Mouse (Mus musculus): ENCODE measurements around the gene Rnpepl1. TPM values are rescaled to one million over a fixed set of nuclear protein-coding genes. Genes with fewer than 3 reads are reported as not detected.

Gene Rnpepl1
- 32.9 and 37.1 TPM in 2 replicates for polyA plus RNA-seq (2015; fragmentation: Nextera tagmentation; extraction: Ambion mirVana)

- H3K4me1 ChIP-seq, result peaks cover 59% of the 10 kb centered on the region
- H3K4me2 ChIP-seq, result peak within 1 kb of the TSS; percentile 92
- WGBS, result under 1% methylated on average over 42 of the region's 57 CpGs
- H3K27me3 ChIP-seq (replicated peaks), result no peaks in the 10 kb centered on the region
- no peaks in the 10 kb centered on the region for H3K9me3 ChIP-seq
- H3K27ac ChIP-seq, result peak within 1 kb of the TSS; percentile 94
- H3K9ac ChIP-seq, result peak within 1 kb of the TSS; percentile 88
- H3K36me3 ChIP-seq (replicated peaks), result peaks cover 3% of the 10 kb centered on the region; the same call in 1 of the 2 replicates
- H3K4me3 ChIP-seq, result peak within 1 kb of the TSS; percentile 63
- ATAC-seq (replicated peaks), result peak; percentile 77
Measured at GRCm38 (mm10) chr1:92910239-92910885, at the start of gene Rnpepl1. Gene Rnpepl1 (plus strand): TSS chr1:92910783.

DNA sequence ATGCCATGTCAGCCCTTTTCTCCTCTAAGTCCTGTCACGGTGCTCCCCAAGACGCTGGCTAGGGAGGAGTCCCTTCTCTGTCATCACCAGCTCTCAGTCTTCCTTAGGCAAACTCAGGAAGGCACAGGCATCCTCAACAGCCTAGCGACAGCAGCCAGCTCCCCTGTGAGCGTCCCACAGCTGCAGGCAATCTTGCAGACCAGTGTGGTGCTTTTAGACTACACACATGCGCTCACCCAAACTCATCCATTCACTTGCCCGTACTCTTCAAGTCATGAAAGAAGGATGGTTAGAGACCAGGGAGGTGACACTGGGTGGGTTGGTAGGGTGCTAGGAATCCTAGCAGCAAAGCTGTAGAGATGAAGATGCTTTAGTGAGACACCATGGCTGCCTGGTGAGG, 49.1 kb upstream of the Rnpepl1 start:
- WGBS, result 79% methylated on average over 6 of the region's 6 CpGs
- Histone ChIP-seq H3K4me2 (no peak overlapping the region), H3K4me3 (no peak overlapping the region), H3K4me1 (0 out of 2 replicates have a peak, but pooled peaks cover 7% of the 10 kb centered on the region), H3K27me3 (replicated peaks) (no peaks in the 10 kb centered on the region), H3K36me3 (replicated peaks) (peaks cover 20% of the 10 kb centered on the region), H3K27ac (peak overlapping the region; percentile 26; the same call in 1 of the 2 replicates), H3K9me3 (no peaks in the 10 kb centered on the region), H3K9ac (no peak overlapping the region)
- ATAC-seq (replicated peaks), result peak; percentile 10; the same call in 1 of the 2 replicates

- WGBS, result 88% methylated on average over 4 of the region's 4 CpGs
- H3K4me3 ChIP-seq, result no peak overlapping the region
Measured at GRCm38 (mm10) chr1:92863268-92863667, 47.3 kb upstream of the Rnpepl1 start.

GRCm38 (mm10) chr1:92866170-92866569, 44.4 kb upstream of the Rnpepl1 start:
- Histone ChIP-seq H3K9me3 (no peaks in the 10 kb centered on the region), H3K27ac (no peak overlapping the region), H3K4me2 (no peak overlapping the region), H3K9ac (no peak overlapping the region), H3K4me3 (no peak overlapping the region), H3K27me3 (replicated peaks) (no peaks in the 10 kb centered on the region), H3K4me1 (0 out of 2 replicates have a peak, but pooled peaks cover 7% of the 10 kb centered on the region), H3K36me3 (replicated peaks) (no peaks in the 10 kb centered on the region)
- ATAC-seq (replicated peaks), result no peak
- 60% methylated on average over 2 of the region's 2 CpGs for WGBS

More at GRCm38 (mm10) chr1:92863268-92863667, 47.3 kb upstream of the Rnpepl1 start:
- Histone ChIP-seq H3K9me3 (no peaks in the 10 kb centered on the region), H3K4me1 (0 out of 2 replicates have a peak, but pooled peaks cover 7% of the 10 kb centered on the region), H3K27me3 (replicated peaks) (no peaks in the 10 kb centered on the region), H3K27ac (no peak overlapping the region), H3K9ac (no peak overlapping the region), H3K4me2 (no peak overlapping the region), H3K36me3 (replicated peaks) (peaks cover 7% of the 10 kb centered on the region; the same call in 1 of the 2 replicates)
- ATAC-seq (replicated peaks), result no peak

DNA sequence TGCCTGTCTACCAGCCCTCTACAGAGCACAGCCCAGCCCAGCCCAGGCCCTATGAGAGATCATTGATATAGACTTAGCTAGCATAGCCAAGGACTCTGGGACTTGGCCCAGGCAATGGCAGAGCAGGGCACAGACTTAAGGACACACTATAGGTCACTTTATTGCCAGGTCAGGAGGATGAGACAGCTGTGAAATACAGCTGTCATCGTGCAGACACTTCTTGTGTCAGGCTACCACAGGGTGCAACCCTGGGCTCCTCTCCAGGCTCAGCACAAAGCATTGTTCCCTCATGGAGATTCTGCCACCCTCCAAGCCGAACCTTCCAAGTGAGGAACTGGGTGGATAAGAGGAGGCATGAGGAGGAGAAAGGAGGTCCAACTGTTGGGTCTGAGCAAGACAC, 40.6 kb upstream of the Rnpepl1 start:
- Histone ChIP-seq H3K9me3 (no peaks in the 10 kb centered on the region), H3K27ac (no peak overlapping the region), H3K36me3 (replicated peaks) (no peaks in the 10 kb centered on the region), H3K4me2 (no peak overlapping the region), H3K4me1 (0 out of 2 replicates have a peak, but pooled peaks cover 7% of the 10 kb centered on the region), H3K27me3 (replicated peaks) (no peaks in the 10 kb centered on the region), H3K9ac (no peak overlapping the region), H3K4me3 (no peak overlapping the region)
- WGBS, result 74% methylated on average over 2 of the region's 2 CpGs
- no peak for ATAC-seq (replicated peaks)

- H3K27ac ChIP-seq, result no peak overlapping the region
- no peak for ATAC-seq (replicated peaks)
- H3K27me3 ChIP-seq (replicated peaks), result no peaks in the 10 kb centered on the region
- 86% methylated on average over 7 of the region's 7 CpGs for WGBS
- H3K4me3 ChIP-seq, result no peak overlapping the region
- H3K4me2 ChIP-seq, result no peak overlapping the region
- H3K36me3 ChIP-seq (replicated peaks), result no peaks in the 10 kb centered on the region
- H3K9me3 ChIP-seq, result no peaks in the 10 kb centered on the region
- no peaks in the 10 kb centered on the region for H3K4me1 ChIP-seq
- H3K9ac ChIP-seq, result no peak overlapping the region
Measured at GRCm38 (mm10) chr1:92872666-92873065, 37.9 kb upstream of the Rnpepl1 start.

DNA sequence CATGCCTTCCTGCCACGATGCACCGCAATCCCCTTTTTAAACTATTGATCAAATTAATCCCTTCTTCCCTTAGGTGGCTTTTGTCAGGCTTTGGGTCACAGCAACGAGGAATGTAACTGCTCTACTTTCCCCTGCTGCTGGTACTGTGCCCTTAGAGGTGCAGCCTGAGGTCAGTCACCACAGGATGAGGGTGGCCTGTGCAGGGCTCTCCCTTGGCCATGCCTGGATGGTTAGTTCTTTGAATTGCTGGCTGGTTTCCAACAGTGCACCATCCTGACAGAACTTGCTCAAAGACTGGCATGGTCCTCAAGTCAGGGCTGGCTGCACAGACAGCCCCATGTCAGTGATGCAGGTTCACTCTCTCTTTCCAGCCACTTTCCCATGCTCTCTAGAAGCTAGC, 36.6 kb upstream of the Rnpepl1 start:
- Histone ChIP-seq H3K9ac (no peak overlapping the region), H3K9me3 (no peaks in the 10 kb centered on the region)

DNA sequence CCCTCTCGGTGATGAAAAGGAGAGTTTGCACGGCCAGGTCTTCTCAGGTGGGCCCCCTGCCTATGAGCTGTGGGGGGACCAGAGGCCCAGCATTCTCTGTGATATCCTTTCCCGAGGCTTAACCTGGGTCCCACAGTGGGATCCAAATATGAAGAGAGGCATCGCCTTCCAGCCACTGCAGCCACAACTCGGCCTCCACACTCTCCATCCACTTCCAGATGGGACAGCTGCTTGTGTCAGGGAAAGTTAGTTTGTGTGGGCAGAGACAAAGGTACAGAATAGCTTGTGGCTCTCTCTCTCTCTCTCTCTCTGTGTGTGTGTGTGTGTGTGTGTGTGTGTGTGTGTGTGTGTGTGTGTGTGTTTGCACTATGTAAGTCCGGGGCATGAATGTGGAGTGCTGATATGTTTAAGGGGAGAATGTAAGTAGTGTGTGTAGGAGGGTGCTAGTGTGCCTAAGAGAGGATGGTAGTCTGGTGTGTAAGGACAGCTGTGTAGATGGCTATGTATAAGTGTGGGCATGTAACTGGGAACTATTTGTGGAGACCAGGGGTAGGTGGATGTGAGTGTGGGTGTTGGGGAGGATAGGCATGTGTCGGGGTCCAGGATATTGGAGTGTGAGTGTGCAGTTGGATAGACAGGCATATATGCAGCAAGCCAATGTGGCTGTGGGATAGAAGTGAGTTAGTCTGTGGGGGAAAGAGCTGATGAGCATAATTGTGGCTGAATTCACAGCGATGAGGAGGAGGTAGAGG, 35.0 kb upstream of the Rnpepl1 start:
- no peaks in the 10 kb centered on the region for H3K9me3 ChIP-seq
- no peak overlapping the region for H3K27ac ChIP-seq
- H3K27me3 ChIP-seq (replicated peaks), result no peaks in the 10 kb centered on the region
- WGBS, result 79% methylated on average over 8 of the region's 8 CpGs
- H3K36me3 ChIP-seq (replicated peaks), result no peaks in the 10 kb centered on the region
- no peak overlapping the region for H3K9ac ChIP-seq
- H3K4me2 ChIP-seq, result no peak overlapping the region
- H3K4me3 ChIP-seq, result no peak overlapping the region
- ATAC-seq (replicated peaks), result no peak
- H3K4me1 ChIP-seq, result no peaks in the 10 kb centered on the region

More for the DNA sequence above, 36.6 kb upstream of the Rnpepl1 start:
- 46% methylated on average over 3 of the region's 3 CpGs for WGBS
- Histone ChIP-seq H3K4me1 (no peaks in the 10 kb centered on the region), H3K4me3 (no peak overlapping the region), H3K4me2 (no peak overlapping the region), H3K27ac (no peak overlapping the region), H3K36me3 (replicated peaks) (no peaks in the 10 kb centered on the region), H3K27me3 (replicated peaks) (no peaks in the 10 kb centered on the region)
- no peak for ATAC-seq (replicated peaks)

DNA sequence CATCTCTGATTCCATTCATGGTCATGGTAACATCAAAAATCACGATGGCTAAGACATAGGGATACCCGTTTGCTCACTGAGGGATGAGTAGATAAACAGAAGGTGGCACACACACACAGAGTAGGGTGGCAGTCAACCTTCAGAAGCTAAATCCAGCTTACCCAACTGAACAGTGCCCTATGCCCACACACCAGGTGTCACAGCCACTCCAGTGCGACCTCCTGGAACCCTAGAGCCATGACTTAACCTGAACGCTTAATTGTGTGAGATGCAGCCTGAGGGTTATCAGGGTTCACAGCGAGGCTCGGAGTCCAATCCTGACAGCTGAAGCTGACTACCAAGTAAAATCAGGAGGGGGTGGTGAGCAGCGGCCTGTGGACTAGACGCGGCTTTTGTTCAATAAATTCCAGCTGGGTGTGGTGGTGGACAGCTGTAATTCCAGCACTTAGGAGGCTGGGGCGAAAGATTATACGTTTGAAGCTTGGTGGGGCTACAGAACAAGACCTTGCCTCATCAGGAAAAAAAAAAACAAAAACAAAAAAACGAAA, 33.1 kb upstream of the Rnpepl1 start:
- H3K4me3 ChIP-seq, result no peak overlapping the region
- no peak for ATAC-seq (replicated peaks)
- no peak overlapping the region for H3K4me2 ChIP-seq
- no peaks in the 10 kb centered on the region for H3K4me1 ChIP-seq
- no peaks in the 10 kb centered on the region for H3K27me3 ChIP-seq (replicated peaks)
- no peaks in the 10 kb centered on the region for H3K9me3 ChIP-seq
- no peak overlapping the region for H3K27ac ChIP-seq
- WGBS, result 64% methylated on average over 12 of the region's 12 CpGs
- H3K9ac ChIP-seq, result no peak overlapping the region
- no peaks in the 10 kb centered on the region for H3K36me3 ChIP-seq (replicated peaks)

- H3K9ac ChIP-seq, result no peak overlapping the region
- no peak overlapping the region for H3K4me3 ChIP-seq
- no peaks in the 10 kb centered on the region for H3K27me3 ChIP-seq (replicated peaks)
- no peaks in the 10 kb centered on the region for H3K36me3 ChIP-seq (replicated peaks)
- H3K9me3 ChIP-seq, result no peaks in the 10 kb centered on the region
- ATAC-seq (replicated peaks), result no peak
- no peak overlapping the region for H3K27ac ChIP-seq
- H3K4me2 ChIP-seq, result no peak overlapping the region
- no peaks in the 10 kb centered on the region for H3K4me1 ChIP-seq
- WGBS, result 88% methylated on average over 13 of the region's 13 CpGs
Measured at GRCm38 (mm10) chr1:92878066-92878741, 32.4 kb upstream of the Rnpepl1 start.

DNA sequence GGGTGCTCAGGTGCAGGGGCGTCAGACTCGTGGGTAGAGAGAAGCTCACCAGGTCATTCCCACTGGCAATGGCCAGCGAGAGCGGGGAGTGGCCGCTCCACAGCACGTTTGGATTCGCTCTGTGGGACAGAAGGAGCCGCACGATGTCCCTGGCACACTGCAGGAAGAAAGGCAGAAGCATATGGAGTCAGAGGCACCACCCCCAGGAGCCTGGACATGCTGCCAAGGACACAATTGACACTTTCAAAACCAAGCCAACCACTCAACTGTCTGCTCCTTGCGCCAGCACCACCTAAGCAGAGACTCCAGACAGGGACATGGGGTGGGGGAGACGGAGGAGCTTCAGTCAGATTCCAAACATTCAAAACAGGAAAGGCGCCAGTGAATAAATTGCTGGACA, 31.3 kb upstream of the Rnpepl1 start:
- Histone ChIP-seq H3K4me1 (no peaks in the 10 kb centered on the region), H3K4me3 (no peak overlapping the region), H3K27ac (no peak overlapping the region), H3K9me3 (no peaks in the 10 kb centered on the region), H3K9ac (no peak overlapping the region), H3K27me3 (replicated peaks) (no peaks in the 10 kb centered on the region), H3K4me2 (no peak overlapping the region), H3K36me3 (replicated peaks) (no peaks in the 10 kb centered on the region)
- WGBS, result 85% methylated on average over 12 of the region's 12 CpGs
- ATAC-seq (replicated peaks), result no peak

DNA sequence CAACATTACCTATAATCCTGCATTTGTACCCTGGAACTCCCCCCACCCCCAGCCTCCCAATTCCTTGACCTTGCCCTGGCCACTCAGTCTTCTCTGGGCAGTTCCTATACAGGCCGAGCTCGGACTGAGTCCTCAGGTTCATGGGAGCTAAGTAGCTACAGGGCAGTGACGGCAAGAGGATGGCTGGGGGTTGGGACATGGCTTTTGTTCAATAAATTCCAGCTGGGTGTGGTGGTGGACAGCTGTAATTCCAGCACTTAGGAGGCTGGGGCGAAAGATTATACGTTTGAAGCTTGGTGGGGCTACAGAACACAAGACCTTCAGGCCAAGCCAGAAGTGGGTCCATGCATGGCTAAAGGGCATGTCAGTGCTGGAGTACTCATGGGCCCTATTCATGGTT, 30.5 kb upstream of the Rnpepl1 start:
- no peaks in the 10 kb centered on the region for H3K36me3 ChIP-seq (replicated peaks)
- no peaks in the 10 kb centered on the region for H3K4me1 ChIP-seq
- ATAC-seq (replicated peaks), result no peak
- H3K4me3 ChIP-seq, result no peak overlapping the region
- H3K4me2 ChIP-seq, result no peak overlapping the region
- no peak overlapping the region for H3K27ac ChIP-seq
- no peaks in the 10 kb centered on the region for H3K27me3 ChIP-seq (replicated peaks)
- no peak overlapping the region for H3K9ac ChIP-seq
- WGBS, result 78% methylated on average over 5 of the region's 5 CpGs
- no peaks in the 10 kb centered on the region for H3K9me3 ChIP-seq
